Mouse (Mus musculus): Measurements from ENCODE around the gene Pikfyve. TPM values are rescaled to one million over a fixed set of nuclear protein-coding genes. Genes with fewer than 3 reads are reported as not detected.
"Not testable (repeated sequence)": the region's sequence is repeated elsewhere in the genome, so short reads cannot be mapped to it uniquely, and the experiment has no call there.

Gene Pikfyve
- polyA plus RNA-seq, 1 experiment from 2014 or later: 10.7 TPM

GRCm38 (mm10) chr1:65229768-65230167 is 43.3 kb downstream of the Pikfyve start:
- not testable (repeated sequence) for H3K27ac ChIP-seq (replicated peaks); H3K4me3 ChIP-seq (replicated peaks); H3K9me3 ChIP-seq (replicated peaks); H3K4me1 ChIP-seq; H3K4me2 ChIP-seq (replicated peaks); H3K9ac ChIP-seq; ATAC-seq (ENCODE audit: insufficient number of reproducible peaks, low FRiP score, low TSS enrichment, low read depth); H3K27me3 ChIP-seq
- 80% methylated on average over 3 of the region's 3 CpGs for WGBS
- peaks cover 14% of the 10 kb centered on the region for H3K36me3 ChIP-seq

GRCm38 (mm10) chr1:65230566-65230965 is 44.1 kb downstream of the Pikfyve start:
- Histone ChIP-seq H3K27ac (replicated peaks) (no peak overlapping the region), H3K4me2 (replicated peaks) (no peak overlapping the region), H3K9me3 (replicated peaks) (no peaks in the 10 kb centered on the region), H3K9ac (no peak overlapping the region), H3K4me1 (no peaks in the 10 kb centered on the region), H3K36me3 (peaks cover 19% of the 10 kb centered on the region), H3K4me3 (replicated peaks) (no peak overlapping the region), H3K27me3 (no peaks in the 10 kb centered on the region)
- no peak for ATAC-seq (ENCODE audit: insufficient number of reproducible peaks, low FRiP score, low TSS enrichment, low read depth)
- WGBS: 35% methylated on average over 1 of the region's 1 CpGs

GRCm38 (mm10) chr1:65237712-65238111 is 51.2 kb downstream of the Pikfyve start:
- WGBS: 63% methylated on average over 3 of the region's 3 CpGs
- Histone ChIP-seq H3K4me2 (replicated peaks) (no peak overlapping the region), H3K27me3 (no peaks in the 10 kb centered on the region), H3K4me1 (no peaks in the 10 kb centered on the region), H3K9me3 (replicated peaks) (no peaks in the 10 kb centered on the region), H3K36me3 (peaks cover 27% of the 10 kb centered on the region), H3K27ac (replicated peaks) (no peak overlapping the region), H3K9ac (no peak overlapping the region), H3K4me3 (replicated peaks) (no peak overlapping the region)
- no peak for ATAC-seq (ENCODE audit: insufficient number of reproducible peaks, low FRiP score, low TSS enrichment, low read depth)

- H3K9ac ChIP-seq: no peak overlapping the region
- no peaks in the 10 kb centered on the region for H3K27me3 ChIP-seq
- H3K4me2 ChIP-seq (replicated peaks): no peak overlapping the region
- H3K36me3 ChIP-seq: peaks cover 18% of the 10 kb centered on the region
- H3K4me3 ChIP-seq (replicated peaks): no peak overlapping the region
- no peaks in the 10 kb centered on the region for H3K4me1 ChIP-seq
- H3K9me3 ChIP-seq (replicated peaks): no peaks in the 10 kb centered on the region
- no peak overlapping the region for H3K27ac ChIP-seq (replicated peaks)
- ATAC-seq (ENCODE audit: insufficient number of reproducible peaks, low FRiP score, low TSS enrichment, low read depth): no peak
- WGBS: 89% methylated on average over 1 of the region's 1 CpGs
These were observed 59.2 kb downstream of the Pikfyve start for GRCm38 (mm10) chr1:65245637-65246036.

GRCm38 (mm10) chr1:65280461-65280860 is 94.0 kb downstream of the Pikfyve start:
- 61% methylated on average over 3 of the region's 3 CpGs for WGBS
- Histone ChIP-seq H3K27ac (replicated peaks) (no peak overlapping the region), H3K4me2 (replicated peaks) (no peak overlapping the region), H3K4me1 (no peaks in the 10 kb centered on the region), H3K27me3 (no peaks in the 10 kb centered on the region), H3K9ac (no peak overlapping the region), H3K9me3 (replicated peaks) (no peaks in the 10 kb centered on the region), H3K4me3 (replicated peaks) (no peak overlapping the region), H3K36me3 (no peaks in the 10 kb centered on the region)
- no peak for ATAC-seq (ENCODE audit: insufficient number of reproducible peaks, low FRiP score, low TSS enrichment, low read depth)

GRCm38 (mm10) chr1:65281756-65282155 is 95.3 kb downstream of the Pikfyve start, which contains the start of gene Pth2r:
Gene Pth2r, plus strand, starts transcription at chr1:65282056.
- Histone ChIP-seq H3K27ac (replicated peaks) (no peak within 1 kb of the TSS), H3K9me3 (replicated peaks) (no peaks in the 10 kb centered on the region), H3K9ac (no peak within 1 kb of the TSS), H3K36me3 (no peaks in the 10 kb centered on the region), H3K4me3 (replicated peaks) (no peak within 1 kb of the TSS), H3K27me3 (no peaks in the 10 kb centered on the region), H3K4me2 (replicated peaks) (no peak within 1 kb of the TSS), H3K4me1 (no peaks in the 10 kb centered on the region)
- ATAC-seq (ENCODE audit: insufficient number of reproducible peaks, low FRiP score, low TSS enrichment, low read depth): no peak
- WGBS: 81% methylated on average over 6 of the region's 6 CpGs

- Histone ChIP-seq H3K9me3 (replicated peaks) (no peaks in the 10 kb centered on the region), H3K4me2 (replicated peaks) (no peak overlapping the region), H3K27ac (replicated peaks) (no peak overlapping the region), H3K36me3 (no peaks in the 10 kb centered on the region), H3K9ac (no peak overlapping the region), H3K4me1 (no peaks in the 10 kb centered on the region), H3K4me3 (replicated peaks) (no peak overlapping the region), H3K27me3 (no peaks in the 10 kb centered on the region)
- no peak for ATAC-seq (ENCODE audit: insufficient number of reproducible peaks, low FRiP score, low TSS enrichment, low read depth)
- 9% methylated on average over 6 of the region's 6 CpGs for WGBS
These were observed 96.3 kb downstream of the Pikfyve start for GRCm38 (mm10) chr1:65282766-65283165.

GRCm38 (mm10) chr1:65308476-65308875 is 122.0 kb downstream of the Pikfyve start:
- H3K4me1 ChIP-seq: peaks cover 8% of the 10 kb centered on the region
- H3K27me3 ChIP-seq: peaks cover 19% of the 10 kb centered on the region
- H3K4me3 ChIP-seq (replicated peaks): no peak overlapping the region
- no peak overlapping the region for H3K27ac ChIP-seq (replicated peaks)
- H3K9me3 ChIP-seq (replicated peaks): no peaks in the 10 kb centered on the region
- no peak for ATAC-seq (ENCODE audit: insufficient number of reproducible peaks, low FRiP score, low TSS enrichment, low read depth)
- 68% methylated on average over 3 of the region's 3 CpGs for WGBS
- no peaks in the 10 kb centered on the region for H3K36me3 ChIP-seq
- H3K9ac ChIP-seq: no peak overlapping the region
- no peak overlapping the region for H3K4me2 ChIP-seq (replicated peaks)

GRCm38 (mm10) chr1:65311214-65311933 is 124.9 kb downstream of the Pikfyve start:
- Histone ChIP-seq H3K9ac (no peak overlapping the region), H3K4me3 (replicated peaks) (peak overlapping the region; percentile 34), H3K27ac (replicated peaks) (no peak overlapping the region), H3K4me2 (replicated peaks) (peak overlapping the region; percentile 66), H3K36me3 (no peaks in the 10 kb centered on the region), H3K4me1 (peaks cover 8% of the 10 kb centered on the region), H3K27me3 (peaks cover 19% of the 10 kb centered on the region), H3K9me3 (replicated peaks) (no peaks in the 10 kb centered on the region)
- WGBS: 1% methylated on average over 29 of the region's 29 CpGs
- ATAC-seq (ENCODE audit: insufficient number of reproducible peaks, low FRiP score, low TSS enrichment, low read depth): no peak

GRCm38 (mm10) chr1:65312118-65312517 is 125.6 kb downstream of the Pikfyve start:
- Histone ChIP-seq H3K4me2 (replicated peaks) (peak overlapping the region; percentile 66), H3K9ac (no peak overlapping the region), H3K9me3 (replicated peaks) (no peaks in the 10 kb centered on the region), H3K27ac (replicated peaks) (no peak overlapping the region), H3K4me1 (peaks cover 8% of the 10 kb centered on the region), H3K27me3 (peaks cover 19% of the 10 kb centered on the region), H3K36me3 (no peaks in the 10 kb centered on the region), H3K4me3 (replicated peaks) (peak overlapping the region; percentile 34)
- WGBS: 9% methylated on average over 7 of the region's 7 CpGs
- no peak for ATAC-seq (ENCODE audit: insufficient number of reproducible peaks, low FRiP score, low TSS enrichment, low read depth)

GRCm38 (mm10) chr1:65312896-65313295 is 126.4 kb downstream of the Pikfyve start:
- Histone ChIP-seq H3K9ac (no peak overlapping the region), H3K4me3 (replicated peaks) (no peak overlapping the region), H3K4me1 (peaks cover 8% of the 10 kb centered on the region), H3K36me3 (no peaks in the 10 kb centered on the region), H3K9me3 (replicated peaks) (no peaks in the 10 kb centered on the region), H3K4me2 (replicated peaks) (no peak overlapping the region), H3K27me3 (peaks cover 19% of the 10 kb centered on the region), H3K27ac (replicated peaks) (no peak overlapping the region)
- 71% methylated on average over 2 of the region's 2 CpGs for WGBS
- ATAC-seq (ENCODE audit: insufficient number of reproducible peaks, low FRiP score, low TSS enrichment, low read depth): no peak

Data from embryonic facial prominence, embryonic 15.5 days (tissue).